Mouse (Mus musculus) adrenal gland, postnatal 25 days (tissue): ENCODE data around the gene Crybg2. TPM values are rescaled to one million over a fixed set of nuclear protein-coding genes. Genes with fewer than 3 reads are reported as not detected.

Experiments
- DNase-seq: peaks from one replicate; pipeline ENCODE4 v3.0.0; 2021; ENCODE audit warnings: mixed read lengths
- total RNA-seq: library from RNA; stranded (reverse); gene quantifications from 2 replicates; pipeline ENCODE4 v1.2.3, GENCODE M21; 2021

Crybg2 gene
- total RNA-seq, 1 experiment from 2014 or later: 0.15 TPM

GRCm38 (mm10) chr4:134094923-134095547, 34.4 kb downstream of the Crybg2 start, which contains the start of gene Cd52:
TSS of gene Cd52 (minus strand) at chr4:134095082.
- no peak for DNase-seq

DNA sequence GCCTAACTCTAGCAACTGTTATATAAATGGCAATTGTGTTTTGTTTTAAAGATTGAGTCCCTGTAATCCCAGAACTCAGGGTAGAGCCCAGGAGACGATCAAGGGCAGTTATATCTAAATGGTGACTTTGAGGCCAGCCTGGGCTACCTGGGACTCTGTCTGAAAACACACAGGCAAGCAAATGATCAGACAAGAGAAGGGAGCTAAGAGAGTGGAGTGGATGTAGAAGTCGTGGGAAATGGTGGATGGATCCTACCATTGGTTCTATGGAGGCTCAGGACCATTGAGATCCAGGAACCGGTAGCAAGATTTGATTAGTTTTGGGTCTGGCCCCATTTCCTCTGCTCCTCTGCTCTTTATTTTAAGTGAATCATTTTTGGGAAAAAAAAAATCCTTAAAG, 35.5 kb downstream of the Crybg2 start:
- no peak for DNase-seq

DNA sequence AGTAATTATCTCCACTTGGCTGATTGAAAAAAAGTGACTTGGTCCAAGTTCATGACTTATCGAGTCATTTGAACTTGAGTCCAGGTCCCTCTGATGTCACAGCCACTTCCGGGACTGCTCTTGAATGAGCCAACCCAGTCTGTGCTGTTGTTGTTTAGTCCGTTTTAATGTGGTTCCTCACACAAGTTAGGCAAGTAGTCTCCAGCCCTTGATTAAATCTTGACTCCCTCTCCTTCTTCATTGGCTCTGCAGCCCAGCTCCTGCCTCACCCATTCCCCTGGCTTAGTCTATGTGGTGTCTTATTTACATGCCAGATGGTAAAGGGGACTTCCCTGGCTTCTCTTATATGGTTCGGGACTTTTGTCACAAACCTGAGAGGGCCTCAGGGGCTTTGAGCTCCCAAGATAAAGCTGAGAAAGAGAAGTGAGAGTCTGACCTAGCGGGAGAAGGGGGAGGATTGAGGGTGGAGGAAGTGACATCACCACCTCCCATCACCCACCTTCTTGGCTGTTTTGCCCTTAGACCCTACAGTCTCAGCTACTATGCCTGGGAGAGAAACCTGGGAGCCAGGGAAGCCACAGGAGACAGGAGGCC, 36.5 kb downstream of the Crybg2 start:
- no peak for DNase-seq

GRCm38 (mm10) chr4:134098628-134099027, 38.0 kb downstream of the Crybg2 start:
- no peak for DNase-seq

DNA sequence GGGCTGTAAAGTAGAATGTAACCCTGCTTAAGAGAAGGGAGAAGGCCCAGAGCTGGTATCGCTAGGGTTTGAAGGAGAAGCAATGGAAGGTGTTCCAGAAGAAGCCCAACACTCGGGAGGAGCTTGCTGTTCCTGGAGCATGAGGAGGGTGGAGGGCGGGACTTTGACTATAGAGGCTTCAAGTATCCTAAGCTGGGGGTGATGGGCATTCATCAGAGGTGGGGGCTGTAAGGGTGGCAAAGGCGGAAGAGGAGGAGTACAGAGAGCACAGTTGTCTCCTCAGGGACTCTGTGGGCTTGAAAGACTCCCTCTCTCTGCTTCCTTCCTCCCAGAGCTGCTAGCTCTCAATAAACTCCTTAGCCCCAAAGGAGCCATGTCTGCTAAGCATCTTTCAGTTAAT, 39.6 kb downstream of the Crybg2 start:
- no peak for DNase-seq

GRCm38 (mm10) chr4:134101979-134102741, 41.5 kb downstream of the Crybg2 start, which contains the start of gene Ubxn11:
TSS of gene Ubxn11 (plus strand) at chr4:134102570.
- peak; percentile 85 for DNase-seq

GRCm38 (mm10) chr4:134102742-134103119, 42.1 kb downstream of the Crybg2 start:
- DNase-seq: no peak

GRCm38 (mm10) chr4:134106105-134106504, 45.5 kb downstream of the Crybg2 start:
- no peak for DNase-seq

DNA sequence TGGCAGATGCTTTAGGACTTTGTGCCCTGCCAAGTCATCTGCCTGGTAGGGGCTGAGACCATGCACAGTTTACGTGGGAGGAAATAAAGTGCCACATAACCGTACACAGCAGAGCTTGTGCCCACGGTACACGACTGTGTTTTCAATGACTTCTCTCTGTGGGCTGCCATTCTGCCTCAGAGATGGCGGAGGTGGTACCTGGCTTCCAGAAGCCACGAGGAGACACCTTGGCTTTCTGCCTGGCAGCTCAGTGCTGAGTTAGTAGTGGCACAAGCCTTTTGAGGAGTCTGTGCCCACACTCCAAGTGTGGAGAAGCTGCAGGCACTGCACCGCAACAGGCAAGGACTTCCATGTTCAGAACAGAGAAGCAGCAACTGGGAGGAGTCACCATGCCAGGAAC, 47.1 kb downstream of the Crybg2 start:
- DNase-seq: no peak

GRCm38 (mm10) chr4:134108196-134108595, 47.6 kb downstream of the Crybg2 start:
- no peak for DNase-seq

- DNase-seq: no peak
Observed at GRCm38 (mm10) chr4:134110653-134111052, 50.0 kb downstream of the Crybg2 start.

- no peak for DNase-seq
Observed at GRCm38 (mm10) chr4:134112403-134112802, 51.8 kb downstream of the Crybg2 start.

GRCm38 (mm10) chr4:134113356-134113994, 52.9 kb downstream of the Crybg2 start:
- DNase-seq: no peak

- no peak for DNase-seq
Observed at GRCm38 (mm10) chr4:134114038-134114437, 53.4 kb downstream of the Crybg2 start.

DNA sequence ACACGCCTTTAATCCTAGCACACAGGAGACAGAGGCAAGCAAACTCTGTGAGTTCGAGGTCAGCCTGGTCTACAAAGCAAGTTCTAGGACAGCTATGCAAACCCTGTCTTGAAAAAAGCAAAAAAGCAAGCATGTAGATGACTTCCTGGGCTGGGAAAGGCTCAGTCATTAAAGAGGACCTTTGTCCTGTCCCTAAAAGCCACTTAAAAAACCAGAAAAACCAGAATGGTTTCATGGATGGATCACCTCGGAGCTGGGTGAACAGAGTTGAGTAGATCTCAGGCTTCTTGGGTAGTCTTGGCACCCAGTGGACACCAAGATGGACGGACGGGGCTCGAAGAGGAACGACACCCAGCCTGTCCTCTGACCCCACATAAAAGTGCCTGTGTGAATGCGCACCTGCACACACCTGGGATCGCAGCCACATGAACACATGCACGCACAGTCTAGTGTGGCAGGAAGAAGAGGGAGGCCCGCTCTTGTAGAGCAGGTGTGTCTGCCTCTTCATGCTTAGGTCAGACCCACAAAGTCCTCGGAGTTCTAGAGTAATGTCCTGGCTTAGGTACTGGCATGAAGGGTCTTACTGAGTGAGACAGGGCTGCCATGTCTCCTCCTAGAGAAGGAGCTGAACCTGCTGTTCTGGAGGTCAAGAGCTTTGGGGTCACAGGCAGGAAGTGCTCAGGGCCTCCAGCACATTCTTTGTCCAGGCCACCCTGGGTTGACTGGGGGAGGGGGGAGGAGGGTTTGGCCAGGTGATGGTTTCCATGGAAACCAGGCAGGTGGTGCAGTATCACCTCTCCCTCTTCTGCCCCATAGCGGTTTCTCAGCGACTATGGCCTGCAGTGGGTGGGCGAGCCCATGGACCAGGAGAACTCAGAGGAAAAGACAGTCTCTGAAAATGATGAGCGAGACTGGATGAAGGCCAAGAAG, 54.9 kb downstream of the Crybg2 start:
- DNase-seq: no peak

DNA sequence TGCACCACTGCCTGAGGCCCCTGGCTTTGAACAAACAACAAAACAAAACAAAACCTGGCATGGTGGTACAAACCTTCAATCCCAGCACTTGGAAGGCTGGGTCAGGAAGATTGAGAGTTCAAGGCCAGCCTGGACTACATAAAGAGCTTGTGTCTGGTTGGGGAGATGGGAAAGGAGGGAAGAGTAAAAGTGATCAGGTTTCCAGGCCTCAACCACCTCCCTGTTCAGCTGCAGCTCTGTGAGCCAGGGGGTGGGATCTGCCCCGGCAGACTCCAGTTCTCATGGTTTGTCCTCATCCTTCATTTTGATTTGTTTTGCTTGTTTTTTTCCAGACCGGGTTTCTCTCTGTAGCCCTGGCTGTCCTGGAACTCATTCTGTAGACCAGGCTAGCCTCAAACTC, 55.9 kb downstream of the Crybg2 start:
- no peak for DNase-seq

GRCm38 (mm10) chr4:134117012-134117411, 56.4 kb downstream of the Crybg2 start:
- no peak for DNase-seq

DNA sequence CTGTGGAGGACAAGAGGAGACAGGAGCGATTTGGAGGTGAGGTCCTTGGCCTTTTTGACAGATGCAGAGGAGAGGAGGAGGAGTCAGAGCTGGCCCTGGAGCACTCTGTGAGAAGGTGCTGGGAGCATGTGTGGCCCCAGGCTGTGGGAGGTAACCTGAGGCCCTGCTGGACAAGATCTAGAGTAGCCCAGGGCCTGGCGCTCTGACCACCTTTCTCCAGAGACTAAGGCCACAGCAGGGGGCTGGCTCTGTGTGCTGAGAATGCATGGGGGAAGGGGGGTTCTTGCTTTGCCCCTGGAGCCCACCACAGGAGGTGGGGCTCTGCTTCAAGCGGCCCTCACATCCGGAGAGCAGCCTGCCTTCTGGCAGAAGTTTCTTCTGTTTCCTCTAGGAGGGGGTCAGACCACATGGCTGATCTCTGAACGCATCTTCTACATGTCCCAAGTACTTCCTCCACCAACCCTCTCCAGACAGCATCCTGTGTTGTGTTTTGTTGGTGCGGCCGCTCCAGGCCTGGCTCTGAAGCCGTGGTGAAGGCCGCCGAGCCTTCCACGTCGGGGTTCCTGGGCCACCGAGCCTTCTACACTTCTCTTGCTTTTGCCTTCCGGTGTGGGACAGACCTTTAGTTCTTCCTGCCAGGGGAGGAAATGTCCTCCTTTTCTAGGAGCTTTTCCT, 57.6 kb downstream of the Crybg2 start:
- no peak for DNase-seq

- no peak for DNase-seq
Observed at GRCm38 (mm10) chr4:134119042-134119441, 58.4 kb downstream of the Crybg2 start.

- no peak for DNase-seq
Observed at GRCm38 (mm10) chr4:134119644-134120043, 59.0 kb downstream of the Crybg2 start.

GRCm38 (mm10) chr4:134120192-134120805, 59.7 kb downstream of the Crybg2 start:
- no peak for DNase-seq
